Mouse (Mus musculus): ENCODE measurements around the gene Wnt1.

Wnt1 gene

DNA sequence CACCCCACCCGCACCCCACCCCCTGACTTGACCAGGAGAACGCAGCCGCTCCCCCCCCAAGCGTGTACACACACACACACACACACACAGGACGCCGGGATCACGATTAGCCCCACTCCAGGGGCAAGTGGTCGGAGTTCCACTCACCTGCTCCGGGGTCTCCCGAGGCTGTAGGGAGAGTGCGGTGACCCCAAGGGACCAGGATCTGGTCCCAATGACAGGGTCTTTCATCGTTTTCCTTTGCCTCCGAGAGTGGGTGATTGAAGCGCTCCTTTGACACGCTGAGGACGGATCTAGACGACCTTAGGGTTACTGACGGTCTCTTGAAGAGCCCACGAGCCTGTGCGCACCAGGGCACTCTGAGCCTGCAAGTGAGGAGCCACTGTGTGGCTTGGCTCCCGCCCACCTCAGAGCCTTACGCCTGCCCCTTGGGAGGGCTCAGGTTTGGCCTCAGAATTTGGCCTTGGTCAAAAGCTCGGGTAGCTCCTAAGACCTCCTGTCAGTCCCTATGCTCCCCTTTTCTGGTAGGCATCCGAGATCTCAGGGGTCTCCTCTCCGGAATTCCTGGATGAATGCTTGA lies 11.4 kb upstream of the Wnt1 start:
- no peak for DNase-seq (ENCODE audit: low spot score)

- no peak for DNase-seq (ENCODE audit: low spot score)
Observed at GRCm38 (mm10) chr15:98778806-98779205, 10.9 kb upstream of the Wnt1 start.

DNA sequence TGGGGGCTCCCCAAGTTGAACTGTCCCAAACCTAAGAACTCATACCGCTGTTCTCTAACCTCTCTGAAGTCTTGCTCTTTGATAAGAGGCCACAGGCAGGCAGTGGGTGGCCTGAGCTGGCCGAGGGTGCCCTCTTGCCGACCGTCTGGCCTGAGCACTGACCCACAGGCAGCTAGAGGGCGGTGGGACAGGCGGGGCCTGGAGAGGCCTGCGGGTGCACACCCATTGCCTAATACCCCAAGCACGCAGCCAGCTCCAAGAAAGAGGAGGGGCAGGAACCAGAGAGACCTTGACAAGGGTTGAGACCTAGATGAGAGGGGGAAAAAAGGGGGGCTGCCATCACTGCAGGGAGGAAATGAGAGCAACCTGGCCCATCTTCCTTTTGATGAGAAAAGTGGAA lies 9.6 kb upstream of the Wnt1 start:
- DNase-seq (ENCODE audit: low spot score): no peak

DNA sequence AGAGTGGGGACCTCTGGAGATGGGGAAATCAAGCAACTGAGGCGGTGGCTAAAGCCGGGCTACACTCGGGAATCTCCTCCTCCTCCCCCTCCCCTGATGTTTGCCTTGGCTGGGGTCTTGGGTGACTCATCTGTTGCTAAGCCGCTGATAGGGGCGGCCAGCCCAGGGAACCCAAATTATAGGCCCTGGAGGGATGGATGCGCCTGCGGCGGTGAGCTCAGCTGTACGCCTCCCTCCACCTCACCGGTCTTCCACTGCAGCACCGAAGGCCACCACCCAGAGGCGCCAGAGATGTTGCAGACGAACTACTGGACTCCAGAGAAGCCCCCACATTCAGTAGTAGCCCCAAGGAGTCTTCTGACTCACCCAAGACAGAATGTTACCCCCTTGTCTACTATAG lies 9.1 kb upstream of the Wnt1 start:
- DNase-seq (ENCODE audit: low spot score): no peak

- no peak for DNase-seq (ENCODE audit: low spot score)
Observed at GRCm38 (mm10) chr15:98781166-98781565, 8.5 kb upstream of the Wnt1 start.

GRCm38 (mm10) chr15:98785744-98786143 lies 3.9 kb upstream of the Wnt1 start:
- DNase-seq (ENCODE audit: low spot score): no peak

GRCm38 (mm10) chr15:98787930-98788329 lies 1.7 kb upstream of the Wnt1 start:
- no peak for DNase-seq (ENCODE audit: low spot score)

GRCm38 (mm10) chr15:98788972-98789660 lies 541 bp upstream of the Wnt1 start:
- no peak for DNase-seq (ENCODE audit: low spot score)

DNA sequence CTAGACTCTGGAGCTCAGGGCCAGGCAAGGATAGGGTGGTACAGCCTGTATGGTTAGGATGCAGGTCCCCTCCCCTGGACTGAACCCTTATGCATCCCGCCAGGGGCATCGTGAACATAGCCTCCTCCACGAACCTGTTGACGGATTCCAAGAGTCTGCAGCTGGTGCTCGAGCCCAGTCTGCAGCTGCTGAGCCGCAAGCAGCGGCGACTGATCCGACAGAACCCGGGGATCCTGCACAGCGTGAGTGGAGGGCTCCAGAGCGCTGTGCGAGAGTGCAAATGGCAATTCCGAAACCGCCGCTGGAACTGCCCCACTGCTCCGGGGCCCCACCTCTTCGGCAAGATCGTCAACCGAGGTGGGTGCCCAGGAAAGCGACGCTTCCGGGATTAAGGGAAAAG lies 1.1 kb downstream of the Wnt1 start:
- DNase-seq (ENCODE audit: low spot score): no peak

GRCm38 (mm10) chr15:98791221-98791620 lies 1.6 kb downstream of the Wnt1 start:
- no peak for DNase-seq (ENCODE audit: low spot score)

GRCm38 (mm10) chr15:98791771-98792170 lies 2.1 kb downstream of the Wnt1 start:
- no peak for DNase-seq (ENCODE audit: low spot score)

- no peak for DNase-seq (ENCODE audit: low spot score)
Observed at GRCm38 (mm10) chr15:98792233-98793020, 2.8 kb downstream of the Wnt1 start.

GRCm38 (mm10) chr15:98793141-98793698 lies 3.6 kb downstream of the Wnt1 start:
- DNase-seq (ENCODE audit: low spot score): no peak

DNA sequence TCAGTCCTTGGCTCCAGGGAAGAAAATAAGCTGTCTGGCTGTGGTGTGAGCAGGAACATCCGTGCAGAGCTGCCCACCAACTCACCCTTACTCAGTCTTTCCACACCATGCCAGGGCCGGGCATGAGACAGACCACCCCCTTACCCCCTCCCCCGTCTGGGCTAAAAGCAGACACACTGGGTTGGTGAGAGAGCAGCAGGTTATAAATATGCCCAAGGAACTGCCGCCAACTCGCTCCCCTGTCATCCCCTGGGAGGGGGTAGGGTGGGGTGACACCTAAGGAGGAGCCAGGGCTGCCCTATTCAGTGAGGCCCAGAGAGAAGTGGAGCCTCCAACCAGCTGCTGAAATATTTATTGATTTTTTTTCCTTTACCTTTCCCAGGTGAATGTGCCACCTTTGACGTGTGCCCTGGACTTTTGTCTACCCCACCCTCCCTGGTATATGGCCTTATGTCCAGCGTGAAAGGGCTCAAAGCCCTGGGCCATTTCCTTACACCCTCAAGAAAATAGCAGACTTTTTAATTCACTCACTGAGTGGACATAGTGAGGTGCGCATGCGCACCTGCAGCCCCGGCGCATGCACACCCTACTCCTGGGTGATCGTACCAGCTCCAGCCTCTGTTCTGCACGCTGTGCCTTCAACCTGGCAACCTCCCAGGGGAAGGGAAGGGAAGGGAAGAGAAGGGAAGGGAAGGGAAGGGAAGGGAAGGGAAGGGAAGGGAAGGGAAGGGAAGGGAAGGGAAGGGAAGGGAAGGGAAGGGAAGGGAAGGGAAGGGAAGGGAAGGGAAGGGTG lies 7.3 kb downstream of the Wnt1 start:
- no peak for DNase-seq (ENCODE audit: low spot score)

GRCm38 (mm10) chr15:98797835-98798492 lies 8.3 kb downstream of the Wnt1 start:
- DNase-seq (ENCODE audit: low spot score): peak; percentile 85

- DNase-seq (ENCODE audit: low spot score): no peak
Observed at GRCm38 (mm10) chr15:98798903-98799302, 9.2 kb downstream of the Wnt1 start.

DNA sequence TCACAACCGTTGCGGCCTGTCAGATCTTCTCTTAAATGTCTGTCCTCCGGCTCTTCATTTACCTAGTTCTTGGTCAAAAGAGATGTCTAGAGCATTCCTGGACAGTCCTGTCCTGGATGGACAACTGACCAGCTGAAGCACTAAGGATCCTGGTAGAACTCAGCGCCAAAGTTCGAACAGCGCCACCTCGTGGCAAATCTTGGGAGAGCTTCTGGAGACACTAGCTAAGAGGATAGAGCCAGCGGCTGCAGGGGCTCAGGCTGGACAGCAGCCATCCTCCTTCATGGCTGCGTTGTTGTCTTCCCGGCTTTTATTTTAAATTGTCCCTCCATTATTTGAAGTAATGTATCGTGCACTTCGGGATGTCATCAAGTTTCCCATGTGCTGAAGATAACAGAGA lies 9.7 kb downstream of the Wnt1 start:
- DNase-seq (ENCODE audit: low spot score): peak; percentile 93

DNA sequence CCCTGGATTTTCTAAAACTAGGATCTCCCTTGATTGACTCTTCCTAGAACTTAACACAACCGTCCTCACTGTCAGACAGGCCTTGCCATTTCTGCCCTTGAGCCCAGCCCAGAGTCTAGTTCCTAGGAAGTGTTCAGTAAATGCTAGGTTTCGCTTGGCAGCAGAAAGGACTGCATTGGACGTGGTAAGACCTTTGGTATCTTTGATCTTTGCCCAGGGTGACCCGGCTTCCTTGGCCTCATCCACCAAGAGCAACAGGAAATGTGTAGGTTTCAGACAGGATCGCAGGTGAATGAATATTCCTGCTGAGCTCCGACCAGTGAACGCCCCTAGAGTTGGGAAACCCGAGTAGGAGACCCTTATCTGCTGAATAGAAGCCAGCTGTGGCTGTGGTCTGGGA lies 13.3 kb downstream of the Wnt1 start:
- DNase-seq (ENCODE audit: low spot score): no peak

DNA sequence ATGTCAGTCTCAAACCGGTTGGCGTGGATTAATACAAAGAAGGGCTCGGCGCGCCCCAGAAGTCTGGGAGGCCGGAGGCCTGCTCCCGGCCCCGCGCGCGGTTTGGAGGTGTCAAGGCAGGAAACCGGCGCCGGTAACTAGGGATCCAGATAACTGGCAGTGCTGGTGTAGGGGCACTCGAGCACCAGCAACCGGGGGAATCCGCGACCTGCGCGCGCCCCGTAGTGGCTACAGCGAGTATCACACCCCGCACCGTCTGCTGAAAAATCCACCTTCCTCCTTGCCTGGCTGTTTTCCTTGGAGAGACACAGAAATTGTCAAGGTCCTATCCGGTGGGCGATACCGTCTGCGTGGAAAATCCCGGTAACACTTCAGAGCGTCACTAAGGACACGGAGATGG lies 14.4 kb downstream of the Wnt1 start:
- DNase-seq (ENCODE audit: low spot score): peak; percentile 88

- peak; percentile 85 for DNase-seq (ENCODE audit: low spot score)
Observed at GRCm38 (mm10) chr15:98805324-98806040, 15.8 kb downstream of the Wnt1 start.
